Mouse (Mus musculus) spleen, postnatal 10 days (tissue): Measurements from ENCODE around the gene Hgfac.
A peak's percentile ranks its signal among the peaks of the same experiment; 100 is the strongest.

Experiments used
- DNase-seq, 2 experiments: peaks; one replicate each; pipeline ENCODE4 v3.0.0; 2021 to 2022; ENCODE audit warnings: low spot score in 2 of 2

Hgfac gene

DNA sequence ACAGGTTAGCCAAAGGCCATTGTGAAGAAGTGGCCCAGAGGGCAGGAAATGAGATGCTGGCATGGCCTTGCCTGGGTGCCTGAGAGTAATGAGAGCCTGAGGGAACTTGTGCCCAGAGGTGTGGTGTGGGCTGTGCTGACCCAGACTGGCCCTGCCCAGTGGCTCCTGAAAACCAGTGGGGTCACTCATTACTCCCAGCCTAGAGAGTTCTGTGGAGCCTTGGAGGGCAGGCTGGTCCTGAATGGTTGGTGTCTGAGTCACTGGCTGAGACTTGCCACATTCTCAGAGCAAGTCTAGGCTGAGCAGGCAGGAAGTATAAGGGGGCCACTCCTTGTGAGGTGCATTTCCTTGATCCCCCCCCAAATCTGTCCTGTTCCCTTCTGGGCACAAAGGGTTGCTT is 3.9 kb upstream of the Hgfac start:
- DNase-seq: peak in 1 of 2 experiments; percentile 20

DNA sequence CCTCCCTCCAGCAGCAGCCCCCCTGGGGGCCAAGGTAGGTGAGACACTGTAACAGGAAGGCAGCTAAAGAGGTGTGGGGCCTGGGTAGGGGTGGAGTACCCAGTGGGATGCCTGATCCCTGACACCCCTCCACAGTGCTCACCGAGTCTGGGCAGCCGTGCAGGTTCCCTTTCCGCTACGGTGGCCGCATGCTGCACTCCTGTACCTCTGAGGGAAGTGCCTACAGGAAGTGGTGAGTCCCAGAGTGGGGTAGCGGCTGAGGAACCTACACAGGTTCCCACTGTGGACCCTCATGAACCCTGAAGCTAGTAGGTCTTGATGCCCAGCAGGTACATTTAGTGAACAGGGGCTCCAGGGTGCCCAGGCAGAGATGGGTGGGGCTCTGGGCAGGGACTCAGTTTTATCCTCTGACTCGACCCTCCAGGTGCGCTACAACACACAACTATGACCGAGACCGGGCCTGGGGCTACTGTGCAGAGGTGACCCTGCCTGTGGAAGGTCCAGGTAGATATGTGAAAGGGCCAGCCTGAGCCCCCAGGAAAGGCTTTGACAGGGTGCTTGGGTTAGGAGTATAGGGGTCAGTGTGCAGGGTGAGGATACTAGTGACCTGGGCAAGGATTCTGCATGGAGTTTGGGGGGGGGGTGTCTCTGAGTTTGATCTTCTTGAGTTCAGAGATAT is 1.3 kb downstream of the Hgfac start:
- DNase-seq: peak; percentile 33 to 43

DNA sequence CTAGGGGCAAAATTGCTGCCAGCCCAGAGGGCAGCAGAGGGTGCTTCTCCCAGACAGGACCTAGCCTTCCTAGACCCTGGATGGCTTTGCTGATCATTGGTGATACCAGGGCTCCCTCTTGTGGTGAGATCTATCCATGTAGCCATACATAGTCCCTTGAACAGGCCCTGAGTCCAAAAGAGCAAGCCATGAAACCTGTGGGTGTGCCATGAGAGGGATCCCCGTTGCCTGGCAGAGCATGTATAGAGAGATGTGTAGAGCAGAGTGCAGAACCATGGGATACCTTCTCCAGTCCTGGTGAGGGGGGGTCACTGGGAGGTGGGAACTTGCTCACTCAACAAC is 1.8 kb downstream of the Hgfac start:
- peak; percentile 61 to 82 for DNase-seq

DNA sequence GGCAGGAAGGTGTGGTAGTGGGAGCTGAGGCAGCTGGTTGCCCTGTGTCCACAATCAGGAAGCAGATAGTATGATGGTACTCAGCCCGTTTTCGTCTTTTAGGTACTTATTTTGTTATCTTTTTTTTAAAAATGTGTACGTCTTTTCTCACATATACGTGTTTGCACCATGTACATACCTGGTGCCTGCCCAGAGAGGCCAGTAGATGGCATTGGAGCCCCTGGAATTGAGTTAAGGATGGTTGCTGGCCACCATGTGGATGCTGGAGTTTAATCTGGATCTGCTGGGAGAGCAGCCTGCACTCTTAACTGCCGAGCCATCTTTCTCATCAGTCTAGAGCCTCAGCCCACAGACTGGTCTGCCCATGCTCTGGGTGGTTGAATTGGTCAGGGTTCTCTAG is 9.2 kb downstream of the Hgfac start:
- DNase-seq: no peak

DNA sequence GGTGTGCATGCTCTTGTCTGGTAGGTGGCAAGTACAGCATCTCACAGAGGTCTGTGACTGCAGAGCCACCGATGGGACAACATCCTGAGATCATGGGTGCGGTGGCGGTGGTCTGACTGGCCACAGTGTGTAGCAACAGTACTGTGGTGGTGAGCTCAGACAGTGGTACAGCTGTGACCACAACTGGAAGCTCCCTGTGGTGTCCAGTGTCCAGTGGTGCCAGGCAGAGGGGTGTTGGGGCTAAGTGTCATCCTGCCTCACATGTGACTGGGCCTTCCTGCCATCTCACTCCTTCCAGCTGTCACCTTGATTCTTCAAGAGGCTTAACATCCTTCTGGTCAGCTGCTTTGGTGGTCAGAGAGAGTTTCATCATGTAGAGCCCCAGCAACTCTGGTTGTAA is 13.3 kb downstream of the Hgfac start:
- no peak for DNase-seq

DNA sequence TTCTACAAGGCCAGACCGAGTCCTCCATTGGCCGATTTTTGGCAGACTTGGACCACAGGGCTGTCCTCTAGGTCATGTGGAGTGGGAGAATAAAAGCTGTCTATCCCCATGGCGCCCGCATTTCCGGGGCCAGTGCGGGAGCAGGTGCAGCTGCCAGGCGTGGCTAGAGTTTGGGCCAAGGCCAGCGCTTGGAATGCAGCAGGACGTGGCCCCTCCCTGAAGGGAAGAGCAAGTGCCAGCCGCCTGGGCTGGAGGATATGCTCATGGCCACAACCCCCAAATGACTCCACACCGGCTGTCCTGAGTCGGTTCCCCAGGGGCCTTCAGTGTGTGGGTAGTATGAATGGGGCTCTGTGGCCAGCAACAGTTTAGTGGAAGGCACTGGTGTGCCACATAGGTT is 13.8 kb downstream of the Hgfac start:
- DNase-seq: no peak

DNA sequence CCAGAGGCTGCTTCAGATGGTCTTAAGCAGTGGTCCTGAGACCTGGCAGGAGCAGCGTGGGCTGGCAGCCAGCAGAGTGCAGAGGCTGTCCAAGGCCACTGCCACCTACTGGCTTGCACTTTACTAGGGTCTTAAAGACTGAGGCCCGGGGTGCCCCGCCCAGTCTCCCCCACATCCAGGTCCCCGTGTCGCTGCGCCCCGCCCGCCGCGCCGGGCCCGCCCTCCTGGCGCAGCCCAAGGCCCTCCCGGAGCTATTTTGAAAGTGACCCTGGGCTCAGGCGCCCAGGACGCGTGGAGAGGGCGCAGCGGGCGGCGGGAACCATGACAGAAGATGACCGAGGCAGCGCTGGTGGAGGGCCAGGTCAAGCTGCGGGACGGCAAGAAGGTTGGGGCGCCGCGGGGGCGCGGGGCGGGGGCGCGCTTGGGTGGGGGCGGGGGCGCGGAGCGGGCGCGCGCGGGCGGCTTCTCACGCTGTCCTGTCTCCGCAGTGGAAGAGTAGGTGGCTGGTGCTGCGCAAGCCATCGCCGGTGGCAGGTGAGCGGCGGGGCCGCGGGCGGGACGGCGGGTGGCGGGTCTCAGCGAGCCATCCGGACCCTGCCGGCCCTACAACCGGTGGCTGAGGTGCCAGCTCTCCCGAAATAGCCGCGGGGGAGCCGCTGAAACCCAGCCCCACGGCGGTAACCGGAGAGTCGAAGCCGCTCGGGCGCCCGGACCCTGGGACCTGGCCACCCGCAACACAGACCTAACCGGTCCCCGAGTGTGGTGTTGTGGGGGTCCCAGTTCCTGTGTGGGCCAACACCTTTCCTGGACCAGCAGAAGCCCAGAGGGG is 15.5 kb downstream of the Hgfac start, which contains the start of gene Dok7:
Gene Dok7 (plus strand): TSS at position 163 of the 829 bp plus-strand sequence.
- no peak for DNase-seq

DNA sequence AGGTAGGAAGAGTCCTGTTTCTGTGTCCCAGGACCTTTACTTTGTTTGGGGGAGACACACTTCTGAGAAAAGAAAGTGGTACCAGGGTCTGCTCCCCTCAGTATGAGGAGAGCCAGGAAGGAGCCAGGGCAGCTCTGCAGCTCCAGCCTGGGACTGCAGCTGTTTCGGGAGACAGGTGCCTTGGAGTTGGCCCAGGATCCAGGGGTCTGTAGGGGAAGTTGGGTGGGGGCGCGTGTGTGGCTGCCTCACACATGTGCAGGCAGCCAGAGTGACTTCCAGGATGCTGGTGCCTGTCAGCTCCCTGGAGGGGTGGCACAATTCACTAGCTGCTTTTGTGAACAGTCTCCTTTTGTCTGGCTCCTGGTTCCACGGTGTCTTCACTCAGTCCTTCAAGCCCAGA is 16.3 kb downstream of the Hgfac start:
- no peak for DNase-seq

DNA sequence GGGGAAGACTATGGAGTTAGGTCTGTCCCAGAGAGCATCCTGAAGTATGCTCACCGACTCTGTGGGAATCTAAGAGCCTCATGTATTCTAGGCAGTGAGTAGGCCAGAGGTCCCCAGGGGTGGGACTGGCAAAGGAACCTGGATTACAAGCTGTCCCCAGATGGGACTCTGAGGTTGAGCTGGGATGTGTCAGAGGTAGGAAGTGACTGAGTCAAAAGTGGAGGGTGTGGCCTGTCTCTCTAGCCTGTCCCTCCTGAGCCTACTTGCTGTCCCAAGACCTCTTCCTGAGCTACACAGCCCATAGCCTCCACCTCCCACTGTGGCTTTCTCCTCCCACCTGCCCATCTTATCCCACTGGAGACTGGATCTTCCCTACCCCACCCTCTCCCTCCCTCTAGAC is 16.9 kb downstream of the Hgfac start:
- no peak for DNase-seq

DNA sequence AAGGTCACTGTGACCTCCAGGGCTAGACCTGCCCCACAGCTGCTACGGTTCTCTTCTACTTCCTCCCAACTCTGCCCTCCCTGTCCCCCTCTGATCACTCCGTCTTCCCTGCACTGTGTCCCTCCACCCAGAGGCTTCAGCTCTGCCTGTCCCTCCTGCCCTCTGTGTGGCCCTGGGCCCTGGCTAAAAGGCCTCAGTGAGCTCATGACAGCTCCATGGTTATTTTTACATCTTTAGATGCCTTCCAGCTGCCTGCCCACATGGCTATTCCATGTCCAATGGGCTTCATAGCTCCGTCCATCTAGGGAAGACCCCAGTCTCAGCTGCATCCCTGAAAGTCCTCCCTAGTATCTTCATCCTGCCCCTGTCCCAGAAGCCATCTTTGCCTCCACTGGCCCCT is 18.8 kb downstream of the Hgfac start:
- DNase-seq: no peak

DNA sequence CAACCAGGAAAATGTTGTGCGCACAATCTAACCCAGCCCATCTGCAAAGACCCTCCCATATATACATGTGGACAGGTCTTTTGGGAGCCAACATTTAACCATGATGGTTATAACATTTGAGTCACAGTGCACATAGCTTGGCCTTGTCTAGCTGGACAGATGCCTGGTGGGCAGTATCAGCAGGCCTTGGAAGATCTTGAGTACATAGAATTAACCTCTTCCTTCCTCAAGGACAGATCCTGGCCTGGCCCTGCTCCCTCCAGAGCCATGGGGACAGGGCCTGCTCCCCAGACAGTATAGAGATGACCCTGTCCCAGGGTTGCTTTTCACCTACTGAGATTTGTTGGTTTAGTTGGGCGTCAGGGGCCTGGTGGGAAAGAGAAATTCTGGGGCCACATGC is 28.5 kb downstream of the Hgfac start:
- DNase-seq: no peak

DNA sequence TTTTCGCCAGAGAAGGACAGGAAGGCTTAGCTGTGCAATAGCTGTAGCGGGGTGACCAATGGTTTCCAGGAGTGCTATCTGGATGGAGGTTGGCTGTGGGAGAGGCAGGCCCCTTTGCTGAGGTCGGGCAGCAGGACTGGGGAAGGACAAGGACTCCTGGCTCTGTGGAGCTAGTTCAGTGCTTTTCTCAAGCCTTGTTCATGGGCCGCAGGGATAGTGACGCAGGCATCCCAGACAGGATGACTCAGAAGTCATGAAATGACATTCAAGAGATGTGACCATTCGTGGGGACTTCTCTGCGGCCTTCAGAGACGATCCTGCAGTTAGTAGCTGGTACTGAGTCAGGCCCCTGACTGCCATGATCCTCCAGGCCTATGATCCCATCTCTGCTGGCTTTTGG is 29.0 kb downstream of the Hgfac start:
- no peak for DNase-seq

DNA sequence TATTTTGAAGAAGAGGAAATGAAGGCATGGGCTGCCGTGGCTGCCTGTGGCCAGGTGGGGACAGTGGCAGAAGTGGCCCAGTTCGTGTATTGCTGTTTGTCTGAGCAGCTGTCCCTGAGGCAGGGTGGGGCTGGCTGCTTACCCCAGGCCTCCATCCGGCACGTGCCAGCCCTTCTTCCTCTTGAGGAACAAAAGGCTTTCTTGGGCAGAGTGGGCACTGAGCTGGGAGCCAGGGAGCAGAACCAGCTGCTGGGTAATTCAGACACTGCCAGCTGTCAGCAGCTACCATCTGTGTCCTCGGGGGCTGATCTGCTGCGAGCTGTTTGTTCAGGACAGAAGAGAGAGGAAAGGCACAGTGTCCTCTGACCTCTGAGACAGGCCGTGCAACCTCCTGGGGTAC is 29.6 kb downstream of the Hgfac start:
- DNase-seq: no peak

DNA sequence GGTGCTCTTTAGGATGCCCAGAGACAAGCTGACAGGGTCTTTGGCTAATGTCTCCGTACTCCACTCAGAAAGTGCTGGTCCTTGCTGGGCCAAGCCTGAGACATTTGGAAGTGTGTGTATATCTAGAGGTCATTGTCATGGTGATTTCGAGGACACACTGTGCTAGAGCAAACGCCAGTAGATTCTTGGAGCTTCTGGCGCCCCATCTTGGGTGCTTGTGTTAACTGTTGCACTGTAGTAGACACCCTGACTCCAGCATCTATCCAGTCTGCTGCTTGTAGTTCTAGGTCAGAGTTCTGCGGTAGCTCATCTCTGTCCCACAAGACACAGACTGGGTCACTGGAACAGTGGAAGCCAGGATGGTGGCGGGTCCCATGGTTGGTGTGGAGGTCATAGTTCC is 30.5 kb downstream of the Hgfac start:
- no peak for DNase-seq

DNA sequence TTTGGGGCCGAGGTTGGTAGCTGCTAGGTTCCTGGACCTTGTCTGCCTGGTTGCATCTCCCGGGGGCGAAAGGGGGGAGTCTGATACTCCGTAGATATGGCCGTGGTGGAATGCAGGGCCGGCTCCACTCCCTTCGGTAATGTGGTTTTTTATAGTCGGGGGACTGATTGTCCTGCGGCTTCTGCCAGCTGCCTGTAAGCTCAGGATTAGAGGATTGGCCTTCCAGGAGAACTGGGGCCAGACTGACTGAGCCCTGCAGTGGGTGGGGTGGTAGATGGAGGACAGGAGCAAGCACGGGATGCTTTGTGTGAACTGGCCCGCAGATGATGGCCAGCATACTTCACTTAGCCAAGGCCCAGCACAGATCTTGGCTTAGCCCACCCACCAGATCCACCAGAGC is 31.9 kb downstream of the Hgfac start:
- no peak for DNase-seq

DNA sequence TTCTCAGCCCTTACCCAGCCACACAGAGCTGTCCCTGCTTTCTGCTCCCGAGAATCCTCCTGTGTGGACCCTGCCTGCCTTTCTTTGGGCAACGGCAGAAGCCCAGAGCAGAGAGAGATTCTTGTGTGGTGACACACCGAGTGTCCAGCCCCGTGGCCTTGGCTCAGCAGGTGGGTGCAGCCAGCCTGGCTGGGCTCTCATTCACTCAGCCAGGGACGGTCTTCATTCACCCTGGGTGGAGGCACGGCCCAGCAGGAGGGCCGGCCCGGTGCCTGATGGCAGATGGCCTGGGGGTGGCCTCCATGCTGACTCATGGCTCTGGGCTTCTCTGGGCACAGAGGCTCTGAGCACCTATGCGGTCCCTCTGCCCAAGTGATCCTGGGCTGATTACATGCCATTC is 32.7 kb downstream of the Hgfac start:
- DNase-seq: no peak

DNA sequence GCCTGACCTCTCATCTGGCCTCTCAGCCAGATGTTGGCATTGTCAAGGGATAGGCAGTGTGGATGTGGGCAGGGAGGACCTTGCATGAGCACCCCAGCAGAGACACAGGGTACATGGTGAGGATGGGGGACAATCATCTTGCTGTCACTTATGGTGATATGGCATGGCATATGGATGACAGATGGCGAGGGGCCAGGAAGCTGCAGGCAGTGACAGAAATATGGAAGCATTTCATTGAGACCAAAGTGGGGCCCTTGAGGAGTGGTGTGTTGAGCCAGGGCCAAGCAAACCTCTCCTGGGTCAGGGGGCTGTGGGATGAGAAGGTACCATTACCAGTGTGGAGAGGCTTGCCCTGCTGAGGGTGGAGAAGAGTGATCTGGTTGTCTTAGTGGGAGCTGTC is 35.1 kb downstream of the Hgfac start:
- no peak for DNase-seq

DNA sequence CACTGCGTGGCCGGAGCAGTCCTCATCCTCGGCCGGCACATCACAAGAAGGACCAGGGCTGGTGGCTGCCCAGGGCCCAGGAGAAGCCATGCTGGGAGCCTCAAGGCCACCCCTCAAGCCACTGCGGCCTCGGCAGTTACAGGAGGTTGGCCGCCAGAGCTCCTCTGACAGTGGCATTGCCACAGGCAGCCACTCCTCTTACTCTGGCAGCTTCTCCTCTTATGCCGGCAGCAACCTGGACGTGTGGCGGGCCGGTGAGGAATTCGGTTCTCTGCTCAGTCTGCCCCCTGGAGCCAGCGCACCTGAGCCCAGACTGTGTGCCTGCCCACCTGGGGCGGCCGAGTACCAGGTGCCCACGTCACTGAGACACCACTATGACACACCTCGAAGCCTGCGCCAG is 37.8 kb downstream of the Hgfac start:
- no peak for DNase-seq

DNA sequence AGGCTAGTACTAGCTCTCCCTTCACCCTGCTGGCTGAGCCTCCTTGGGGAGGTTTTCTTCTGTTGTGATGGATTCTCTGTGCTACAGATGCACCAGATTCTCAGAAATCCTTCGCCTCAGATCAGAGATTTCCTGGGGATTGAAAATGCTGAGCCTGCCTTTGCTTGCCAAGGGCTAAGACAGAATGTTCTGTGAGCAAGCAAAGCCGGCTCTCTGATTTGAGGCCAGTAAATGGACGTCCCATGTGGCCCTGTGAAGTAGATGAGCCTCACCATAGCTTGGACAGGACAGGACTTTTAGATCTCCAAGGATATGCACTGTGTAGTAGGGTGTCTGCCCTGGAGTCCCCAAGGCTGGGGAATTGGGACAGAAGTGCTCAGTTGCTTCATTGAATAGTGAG is 43.6 kb downstream of the Hgfac start:
- no peak for DNase-seq

DNA sequence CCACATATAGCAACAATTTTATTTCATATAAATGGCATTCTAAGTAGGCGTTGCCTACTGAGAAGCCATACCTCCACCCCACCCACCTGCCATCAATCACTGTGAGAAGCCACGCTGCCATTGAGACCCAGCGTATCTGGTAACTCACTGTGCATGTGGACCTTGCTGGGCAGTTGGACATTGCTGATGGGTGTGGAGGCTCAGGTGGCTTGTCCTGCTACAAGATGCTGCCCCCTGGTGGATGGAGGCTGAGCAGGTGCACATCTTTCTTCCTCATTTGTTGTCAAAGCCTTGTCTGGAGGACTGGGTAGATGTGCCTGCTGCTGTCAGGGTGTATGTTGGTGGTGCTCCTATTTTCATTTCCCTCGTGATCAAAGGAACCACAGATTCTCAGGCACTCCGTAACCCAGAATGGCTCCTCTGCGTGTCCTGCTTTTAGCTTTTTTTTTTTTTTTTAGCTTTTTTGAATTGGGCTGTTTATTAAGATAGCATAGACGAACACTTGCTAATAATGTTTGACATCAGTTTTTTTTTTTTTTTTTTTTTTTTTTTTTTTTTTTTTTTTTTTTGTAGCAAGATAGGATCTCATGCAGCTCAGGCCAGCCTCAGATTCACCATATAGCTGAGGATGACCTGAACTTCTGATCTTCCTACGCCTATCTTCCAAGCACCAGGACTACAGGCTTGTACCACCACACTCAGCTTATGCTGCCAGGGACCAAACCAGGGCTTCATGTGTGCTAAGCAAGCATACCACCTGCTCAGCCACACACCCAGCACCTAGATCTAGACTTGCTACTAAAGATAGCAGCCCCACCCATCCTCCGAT is 47.7 kb downstream of the Hgfac start:
- DNase-seq: peak; percentile 64 to 86

DNA sequence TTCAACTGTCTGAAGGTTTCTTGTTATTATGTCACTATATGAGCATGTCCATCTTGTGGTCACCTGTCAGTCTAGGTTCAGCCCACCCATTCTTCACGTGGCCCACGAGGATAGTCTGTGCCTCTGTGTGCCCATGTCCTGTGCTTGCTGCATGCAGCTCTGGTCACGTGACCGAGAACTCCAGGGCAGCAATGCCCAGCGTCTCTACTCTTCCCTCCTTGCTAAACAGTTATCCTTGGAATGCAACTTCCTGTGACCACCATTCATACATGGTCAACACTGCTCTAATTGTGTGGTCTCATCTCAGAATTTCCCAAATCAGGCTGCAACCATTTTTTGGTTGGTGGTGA is 48.3 kb downstream of the Hgfac start:
- DNase-seq: no peak

DNA sequence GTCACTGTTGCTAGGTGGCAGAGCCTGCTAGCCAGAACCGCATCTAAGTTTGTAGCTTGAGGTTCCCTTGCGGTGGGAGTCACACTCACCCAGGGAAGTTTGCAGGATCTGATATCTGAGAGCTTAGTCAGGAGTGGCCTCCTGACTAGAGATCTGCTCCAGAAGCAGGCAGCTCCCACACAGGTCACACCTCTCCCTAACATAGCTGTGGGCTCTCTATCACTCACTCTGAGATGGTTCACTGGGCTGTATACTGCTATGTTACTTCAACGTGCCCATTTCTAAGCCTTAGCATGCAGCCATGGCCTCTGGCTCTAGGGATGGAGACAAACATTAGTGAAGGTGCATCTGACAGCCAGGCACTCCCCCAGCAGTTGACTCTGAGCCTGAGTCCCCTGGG is 50.3 kb downstream of the Hgfac start:
- no peak for DNase-seq
